Mouse (Mus musculus): ENCODE results near the gene Irx3.

DNA sequence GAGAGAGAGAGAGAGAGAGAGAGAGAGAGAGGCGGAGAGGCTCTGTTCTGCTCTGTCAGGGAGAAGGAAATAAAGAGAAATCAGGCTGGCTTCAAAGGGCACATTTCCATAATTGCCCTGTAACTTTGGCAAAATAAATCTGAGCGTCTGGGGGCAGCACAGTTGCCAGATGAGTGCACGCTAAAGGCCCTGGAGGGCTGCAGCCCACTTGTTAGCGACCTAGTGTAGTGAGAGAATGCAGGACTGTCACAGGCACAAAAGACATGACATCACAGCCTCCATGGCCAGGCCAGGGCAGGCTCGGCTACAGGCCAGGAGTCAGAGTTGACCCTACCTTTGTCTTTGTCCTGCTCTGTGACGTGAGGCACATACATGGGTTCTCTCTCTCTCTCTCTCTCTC is 8.0 kb downstream of the Irx3 start:
- TF ChIP-seq POLR2A (IDR thresholded peaks at IDR 0.05; ENCODE audit: borderline replicate concordance, low read depth, low read length) = no peak
- no peak for TF ChIP-seq CTCF (IDR thresholded peaks at IDR 0.05; ENCODE audit: low read depth, low read length)

Measured in bone marrow macrophage, adult 2 months (primary cell).